Mouse (Mus musculus) MN1 (cell line): ENCODE results near the gene Prss2.
"Not testable (repeated sequence)": the region's sequence is repeated elsewhere in the genome, so short reads cannot be mapped to it uniquely, and the experiment has no call there.

Experiments used
- DNase-seq: peaks from one replicate; pipeline ENCODE4 v3.0.0-alpha.2; 2016; ENCODE audit warnings: low spot score

Prss2 gene

GRCm38 (mm10) chr6:41521487-41521886 is at the start of gene Prss2:
Gene Prss2, plus strand, starts transcription at chr6:41521787.
- DNase-seq: no peak

GRCm38 (mm10) chr6:41499374-41499773 is 22.2 kb upstream of the Prss2 start:
- no peak for DNase-seq

GRCm38 (mm10) chr6:41504915-41505314 is 16.7 kb upstream of the Prss2 start:
- no peak for DNase-seq

- no peak for DNase-seq
These were observed 16.3 kb upstream of the Prss2 start for GRCm38 (mm10) chr6:41505323-41505722.

- DNase-seq: no peak
These were observed 3.5 kb upstream of the Prss2 start for GRCm38 (mm10) chr6:41518017-41518524.

GRCm38 (mm10) chr6:41526453-41526852 is 4.9 kb downstream of the Prss2 start:
- DNase-seq: no peak

- DNase-seq: no peak
These were observed 5.8 kb downstream of the Prss2 start for GRCm38 (mm10) chr6:41527402-41527801.

GRCm38 (mm10) chr6:41529987-41530386 is 8.4 kb downstream of the Prss2 start:
- not testable (repeated sequence) for DNase-seq

GRCm38 (mm10) chr6:41532181-41532580 is 10.6 kb downstream of the Prss2 start:
- DNase-seq: no peak

GRCm38 (mm10) chr6:41532687-41533284 is 11.2 kb downstream of the Prss2 start:
- no peak for DNase-seq

- no peak for DNase-seq
These were observed 15.8 kb downstream of the Prss2 start for GRCm38 (mm10) chr6:41537376-41537775.

- not testable (repeated sequence) for DNase-seq
These were observed 16.7 kb downstream of the Prss2 start for GRCm38 (mm10) chr6:41538296-41538695.

GRCm38 (mm10) chr6:41540746-41541145 is 19.2 kb downstream of the Prss2 start:
- DNase-seq: no peak

GRCm38 (mm10) chr6:41541746-41542145 is 20.2 kb downstream of the Prss2 start:
- no peak for DNase-seq

- DNase-seq: no peak
These were observed 21.4 kb downstream of the Prss2 start for GRCm38 (mm10) chr6:41542983-41543382.

- DNase-seq: no peak
These were observed 21.9 kb downstream of the Prss2 start for GRCm38 (mm10) chr6:41543411-41544050.

- DNase-seq: no peak
These were observed 22.9 kb downstream of the Prss2 start for GRCm38 (mm10) chr6:41544381-41544924.

- no peak for DNase-seq
These were observed 23.7 kb downstream of the Prss2 start for GRCm38 (mm10) chr6:41545266-41545665.

GRCm38 (mm10) chr6:41547056-41547650 is 25.6 kb downstream of the Prss2 start:
- no peak for DNase-seq

- no peak for DNase-seq
These were observed 26.7 kb downstream of the Prss2 start for GRCm38 (mm10) chr6:41548286-41548685.

GRCm38 (mm10) chr6:41553356-41554010 is 31.9 kb downstream of the Prss2 start:
- no peak for DNase-seq
